Mouse (Mus musculus) urinary bladder, postnatal 36 days (tissue): ENCODE measurements around the gene Ncbp1.

ENCODE experiments used
- DNase-seq, 2 experiments: peaks; one replicate each; pipeline ENCODE4 v3.0.0; 2022; ENCODE audit warnings: low spot score in 2 of 2, mixed read lengths in 1 of 2

Ncbp1 gene

DNA sequence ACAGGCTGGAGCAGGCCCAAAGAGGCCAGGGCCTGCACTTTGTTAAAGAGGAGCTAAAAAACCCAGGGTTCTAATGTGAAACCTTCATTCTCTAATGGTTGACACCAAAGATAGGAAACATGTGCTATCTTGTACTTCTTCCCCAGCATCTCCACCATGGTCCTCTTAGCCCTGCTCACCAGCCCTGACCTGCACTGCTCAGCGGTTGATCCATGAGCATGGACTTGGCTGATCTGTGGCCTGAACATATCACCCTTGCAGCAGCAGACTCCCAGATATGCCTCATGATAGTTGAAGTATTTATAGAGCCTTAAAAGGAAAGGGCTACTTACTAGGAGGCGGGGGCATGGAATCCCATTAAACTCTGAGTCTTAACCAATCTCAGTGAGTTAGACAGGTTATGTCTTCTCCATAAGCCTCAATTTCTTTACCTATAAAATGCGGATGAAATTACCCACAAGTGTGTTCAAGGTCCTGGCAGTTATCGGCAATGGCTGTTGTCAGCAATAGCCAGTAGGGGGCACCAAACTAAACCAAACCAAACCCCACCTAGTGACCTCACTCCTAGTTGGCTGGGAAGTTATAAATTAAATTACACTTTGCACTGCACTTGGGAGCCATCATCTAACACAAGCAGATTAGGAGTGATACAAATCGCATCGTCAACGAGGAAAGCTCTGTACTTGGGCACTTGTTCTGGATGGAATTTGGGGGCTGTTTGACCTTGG is 63.6 kb downstream of the Ncbp1 start:
- DNase-seq = peak; percentile 46 to 67

DNA sequence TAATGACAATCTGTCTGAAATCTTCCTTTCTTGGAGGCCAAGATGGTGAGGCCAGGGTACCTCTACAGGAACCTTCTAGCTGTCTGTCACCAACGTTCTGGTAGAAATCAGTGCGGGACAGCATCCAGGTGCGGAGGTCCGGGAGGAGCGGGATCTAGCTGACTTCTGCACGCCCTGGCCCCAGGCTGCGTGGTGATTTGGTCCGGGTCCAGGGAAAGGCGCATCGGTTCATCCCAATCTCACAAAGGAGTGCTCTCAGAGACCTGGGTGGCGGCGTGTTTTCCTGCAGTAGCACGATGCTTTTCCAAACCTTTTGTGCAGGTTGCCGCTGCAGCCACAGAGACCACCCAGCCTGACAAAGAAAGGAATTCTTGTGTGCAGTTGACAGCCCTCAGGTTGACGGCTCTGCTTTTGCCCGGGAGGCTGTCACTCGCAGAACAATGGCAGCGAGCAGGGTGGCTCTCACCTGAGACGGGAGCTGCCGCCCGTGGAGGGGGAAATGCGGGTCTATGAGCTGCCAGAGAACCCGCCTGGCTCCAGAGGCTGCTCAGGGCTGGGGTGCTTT is 64.2 kb downstream of the Ncbp1 start:
- DNase-seq = no peak

DNA sequence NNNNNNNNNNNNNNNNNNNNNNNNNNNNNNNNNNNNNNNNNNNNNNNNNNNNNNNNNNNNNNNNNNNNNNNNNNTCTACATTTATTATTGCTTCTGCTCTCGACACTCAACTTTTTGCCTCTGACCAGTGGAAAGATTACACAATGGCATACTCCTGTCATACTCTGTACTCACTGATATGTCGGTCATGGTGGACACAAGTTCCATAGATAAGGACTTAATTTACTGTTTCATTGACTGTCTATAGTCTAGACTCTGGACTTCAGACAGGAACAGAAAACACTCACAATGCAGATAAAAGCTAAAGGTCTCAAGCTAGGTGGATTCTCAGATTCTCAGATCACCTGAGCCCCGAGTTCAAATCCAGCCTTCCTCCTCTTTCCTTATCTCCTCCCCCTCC is 82.7 kb downstream of the Ncbp1 start:
- no peak for DNase-seq
